Mouse (Mus musculus): ENCODE results near the gene 1700029P11Rik.

1700029P11Rik gene

DNA sequence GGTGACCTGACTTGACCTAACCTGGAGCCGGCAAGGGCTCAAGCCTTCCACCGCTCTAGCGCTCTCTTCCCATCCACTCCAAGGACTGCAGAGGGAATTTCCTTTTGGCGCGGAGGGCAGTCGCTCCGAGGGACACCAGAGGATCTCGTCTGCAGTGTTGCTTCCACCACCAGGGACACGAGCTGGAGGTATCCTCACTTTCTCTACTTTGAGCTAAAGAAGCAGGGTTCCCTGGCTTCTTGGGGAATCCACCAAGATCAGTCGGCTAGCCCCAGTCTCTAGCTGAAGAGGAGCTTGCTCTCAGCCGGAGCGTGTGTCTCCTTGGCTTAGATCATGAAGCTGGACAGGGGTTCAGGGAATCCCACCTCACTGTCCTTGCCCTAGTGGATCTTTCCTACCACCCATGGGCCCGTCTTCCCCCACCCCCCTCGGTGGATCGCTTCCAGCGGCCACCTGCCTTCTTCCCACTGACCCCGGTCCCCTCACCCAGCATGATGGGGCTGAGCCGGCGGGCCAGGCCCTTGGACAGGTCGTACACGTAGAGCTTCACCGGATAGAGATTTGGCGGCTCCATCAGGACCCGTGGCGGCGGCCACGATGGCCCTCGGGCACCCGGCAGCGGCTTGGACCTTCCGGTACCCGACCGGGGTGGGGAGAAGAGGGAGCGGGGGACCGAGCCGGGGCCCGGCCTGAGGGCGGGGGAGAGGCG, 35.2 kb downstream of the 1700029P11Rik start:
- peak; percentile 48 for DNase-seq

- DNase-seq: peak; percentile 100
Measured at GRCm38 (mm10) chr15:82016101-82016808, 35.9 kb downstream of the 1700029P11Rik start.

DNA sequence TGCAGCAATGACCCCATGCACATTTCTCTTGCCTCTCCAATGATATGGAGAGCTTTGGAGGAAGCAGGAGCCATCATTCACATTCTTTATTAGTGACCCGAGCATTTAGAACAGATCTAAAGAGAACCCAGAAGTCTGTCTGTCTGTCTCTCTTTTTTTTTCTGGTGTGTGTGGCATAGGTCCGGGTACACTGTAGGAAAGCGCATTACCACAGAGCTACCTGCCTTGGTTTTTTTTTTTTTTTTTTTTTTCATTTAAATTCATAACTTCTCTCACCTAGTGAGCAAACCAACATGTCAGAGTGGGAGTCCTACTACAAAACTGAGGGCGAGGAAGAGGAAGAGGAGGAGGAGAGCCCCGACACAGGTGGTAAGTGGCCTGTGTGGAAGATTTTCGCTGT, 36.5 kb downstream of the 1700029P11Rik start:
- no peak for DNase-seq

GRCm38 (mm10) chr15:82017461-82017860, 37.1 kb downstream of the 1700029P11Rik start:
- no peak for DNase-seq

DNA sequence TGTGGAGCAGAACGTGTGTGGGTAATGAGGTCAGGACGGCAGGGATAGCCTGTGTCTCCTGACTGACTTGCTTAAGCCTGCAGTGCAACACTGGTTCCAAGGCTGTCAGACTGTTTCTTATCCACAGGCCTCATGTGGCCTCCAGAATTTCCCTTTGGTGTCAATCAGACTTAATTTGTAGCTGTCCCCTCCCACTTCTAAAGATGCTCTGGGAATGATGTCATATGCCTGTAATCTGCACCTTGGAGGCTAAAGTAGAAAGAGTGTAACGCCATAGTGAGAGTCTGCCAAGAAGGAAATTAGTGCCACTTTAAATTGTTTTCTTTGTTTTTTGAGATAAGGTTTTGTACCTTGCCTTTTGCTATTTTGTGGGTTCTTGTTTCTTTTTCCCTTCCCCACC, 38.9 kb downstream of the 1700029P11Rik start:
- DNase-seq: no peak

GRCm38 (mm10) chr15:82022535-82023088, 42.3 kb downstream of the 1700029P11Rik start:
- no peak for DNase-seq

- DNase-seq: no peak
Measured at GRCm38 (mm10) chr15:82023965-82024635, 43.8 kb downstream of the 1700029P11Rik start.

DNA sequence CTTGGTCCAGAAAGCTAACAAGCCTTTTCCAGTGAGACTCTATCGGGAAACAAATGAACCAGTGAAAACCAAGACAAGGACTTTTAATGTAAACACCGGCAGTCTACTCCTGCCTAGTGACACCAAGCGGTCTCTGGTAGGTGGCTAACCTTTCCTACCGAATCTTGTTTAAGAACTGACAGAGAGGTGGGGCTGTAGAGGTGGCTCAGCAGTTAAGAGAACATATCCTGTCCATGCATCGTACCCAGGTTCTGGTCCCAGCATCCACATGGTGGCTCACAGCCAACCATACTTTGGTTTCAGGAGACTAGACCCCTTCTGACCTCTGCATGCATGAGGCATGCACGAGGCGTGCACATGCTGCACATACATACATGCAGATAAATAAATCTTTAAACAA, 46.9 kb downstream of the 1700029P11Rik start:
- DNase-seq: no peak

- no peak for DNase-seq
Measured at GRCm38 (mm10) chr15:82027726-82028125, 47.4 kb downstream of the 1700029P11Rik start.

All from cerebellum, adult 8-10 months (tissue).